Mouse (Mus musculus) liver, embryonic 14.5 days (tissue): ENCODE results near the gene Rcc1l. TPM values are rescaled to one million over a fixed set of nuclear protein-coding genes. Genes with fewer than 3 reads are reported as not detected.

Experiments used
- ATAC-seq: fragments of 200-750 bp; cut with Nextera tagmentation; 2 replicates; pipeline ENCODE4 v1.8.0; 2017; ENCODE audit warnings: moderate number of reproducible peaks, mild to moderate bottlenecking, moderate library complexity; ENCODE audit not compliant: insufficient read depth
- DNase-seq, 3 experiments: peaks; one replicate each; pipeline ENCODE4 v3.0.0-alpha.2; 2012 to 2013; ENCODE audit warnings: low read depth in 3 of 3, low spot score in 3 of 3
- H3K27ac ChIP-seq: fragments of 300-500 bp; sonication (generic); 2 replicates; pipeline ENCODE4 v1.5.1; 2014; ENCODE audit warnings: moderate library complexity, mild to moderate bottlenecking, control low read depth, inconsistent platforms
- H3K27me3 ChIP-seq: fragments of 300-500 bp; sonication (generic); 2 replicates; pipeline ENCODE4 v1.6.1; 2014; ENCODE audit warnings: mild to moderate bottlenecking, low read length, moderate library complexity; ENCODE audit not compliant: control insufficient read depth, insufficient read depth
- H3K36me3 ChIP-seq: fragments of 300-500 bp; sonication (generic); replicated peaks from 2 replicates; pipeline ENCODE4 v1.6.1; 2014; ENCODE audit warnings: low read depth; ENCODE audit not compliant: control insufficient read depth, insufficient read depth
- H3K4me1 ChIP-seq, 2 experiments: fragments of 200-500 bp in 1 of 2; fragments of 300-500 bp in 1 of 2; sonication (generic) in 1 of 2; replicated peaks; 2 replicates each; pipeline ENCODE4 v1.6.1; 2012 to 2014; ENCODE audit warnings: antibody characterized with exemption in 1 of 2, inconsistent platforms in 1 of 2, low read length in 1 of 2; ENCODE audit not compliant: control insufficient read depth in 2 of 2, insufficient read depth in 2 of 2
- H3K4me2 ChIP-seq: fragments of 300-500 bp; sonication (generic); 2 replicates; pipeline ENCODE4 v1.6.1; 2014; ENCODE audit warnings: low read depth, mild to moderate bottlenecking, control low read depth, moderate library complexity
- H3K4me3 ChIP-seq, 2 experiments: fragments of 200-500 bp in 1 of 2; fragments of 300-500 bp in 1 of 2; sonication (generic) in 1 of 2; 2 replicates each; pipeline ENCODE4 v1.5.1; 2012 to 2014; ENCODE audit warnings: low read depth in 2 of 2, low read length in 2 of 2, mild to moderate bottlenecking in 2 of 2, control low read depth in 1 of 2, inconsistent platforms in 1 of 2, moderate library complexity in 1 of 2; ENCODE audit not compliant: insufficient read depth in 1 of 2
- H3K9ac ChIP-seq: fragments of 300-500 bp; sonication (generic); replicated peaks from 2 replicates; pipeline ENCODE4 v1.6.1; 2014; ENCODE audit warnings: mild to moderate bottlenecking, control low read depth, moderate library complexity
- H3K9me3 ChIP-seq: fragments of 300-500 bp; sonication (generic); 2 replicates; pipeline ENCODE4 v1.6.1; 2016; ENCODE audit warnings: low read length, mixed read lengths; ENCODE audit not compliant: control insufficient read depth
- CTCF ChIP-seq: IDR thresholded peaks from 2 replicates; pipeline ENCODE4 v1.5.1; 2016; ENCODE audit warnings: antibody characterized with exemption, low read depth, control low read depth
- EP300 ChIP-seq: IDR thresholded peaks from 2 replicates; pipeline ENCODE4 v1.6.1; 2016; ENCODE audit warnings: antibody characterized with exemption, low read depth
- WGBS: fragments of 180-500 bp; shearing (Covaris S2); extraction: QIAGEN DNeasy Blood & Tissue Kit; methylation state at CpG from one replicate; pipeline ENCODE4 v1.1.7; 2014; ENCODE audit not compliant: insufficient replicate concordance; 5-methylcytosine and 5-hydroxymethylcytosine counted together
- polyA plus RNA-seq, 2 experiments: library from polyadenylated mRNA; depleted of rRNA in 1 of 2; stranded (reverse) in 1 of 2; unstranded in 1 of 2; fragments of >200 nt; fragmentation: Nextera tagmentation in 1 of 2; extraction: Ambion mirVana in 1 of 2; gene quantifications; 2 replicates each; pipeline versions ENCODE4 v1.2.1 to v1.2.3; 2012 to 2014

Rcc1l gene
- polyA plus RNA-seq, 2 experiments, result 8.4 to 11.2 TPM

- Histone ChIP-seq H3K9ac (no peak overlapping the region), H3K4me2 (no peak overlapping the region), H3K4me1 (no peaks in the 10 kb centered on the region), H3K27me3 (no peaks in the 10 kb centered on the region), H3K36me3 (peaks cover 3% of the 10 kb centered on the region), H3K4me3 (no peak overlapping the region), H3K9me3 (no peaks in the 10 kb centered on the region), H3K27ac (no peak overlapping the region)
- ATAC-seq (no peak), DNase-seq (no peak)
- 77% methylated on average over 5 of the region's 5 CpGs for WGBS
- TF ChIP-seq CTCF (no peak), EP300 (no peak)
Measured at GRCm38 (mm10) chr5:134164688-134165087, 11.9 kb downstream of the Rcc1l start.

GRCm38 (mm10) chr5:134155916-134156466 lies 20.6 kb downstream of the Rcc1l start:
- DNase-seq (no peak), ATAC-seq (no peak)
- H3K4me1 ChIP-seq, result no peaks in the 10 kb centered on the region
- H3K4me2 ChIP-seq, result no peak overlapping the region
- H3K27me3 ChIP-seq, result no peaks in the 10 kb centered on the region
- no peak overlapping the region for H3K27ac ChIP-seq
- TF ChIP-seq EP300, result no peak
- no peak for TF ChIP-seq CTCF
- WGBS, result 77% methylated on average over 7 of the region's 7 CpGs
- no peak overlapping the region for H3K9ac ChIP-seq
- H3K9me3 ChIP-seq, result no peaks in the 10 kb centered on the region
- peaks cover 3% of the 10 kb centered on the region for H3K36me3 ChIP-seq
- no peak overlapping the region for H3K4me3 ChIP-seq

GRCm38 (mm10) chr5:134151895-134152294 lies 24.7 kb downstream of the Rcc1l start:
- H3K9ac ChIP-seq, result no peak overlapping the region
- no peaks in the 10 kb centered on the region for H3K27me3 ChIP-seq
- no peak overlapping the region for H3K4me3 ChIP-seq
- ATAC-seq (no peak), DNase-seq (no peak)
- TF ChIP-seq EP300 (no peak), CTCF (no peak)
- 74% methylated on average over 11 of the region's 11 CpGs for WGBS
- H3K4me2 ChIP-seq, result no peak overlapping the region
- H3K9me3 ChIP-seq, result no peaks in the 10 kb centered on the region
- H3K27ac ChIP-seq, result no peak overlapping the region
- no peaks in the 10 kb centered on the region; the same call in 1 of the 2 replicates for H3K36me3 ChIP-seq
- no peaks in the 10 kb centered on the region for H3K4me1 ChIP-seq

GRCm38 (mm10) chr5:134148153-134148552 lies 28.4 kb downstream of the Rcc1l start:
- H3K27me3 ChIP-seq, result no peaks in the 10 kb centered on the region
- TF ChIP-seq CTCF, result no peak
- no peak for TF ChIP-seq EP300
- no peak for ATAC-seq
- DNase-seq, result no peak
- no peaks in the 10 kb centered on the region for H3K9me3 ChIP-seq
- no peaks in the 10 kb centered on the region; the same call in 1 of the 2 replicates for H3K36me3 ChIP-seq
- 74% methylated on average over 4 of the region's 4 CpGs for WGBS
- H3K4me2 ChIP-seq, result no peak overlapping the region
- H3K4me1 ChIP-seq, result no peaks in the 10 kb centered on the region
- no peak overlapping the region for H3K27ac ChIP-seq
- no peak overlapping the region for H3K4me3 ChIP-seq
- H3K9ac ChIP-seq, result no peak overlapping the region

GRCm38 (mm10) chr5:134147194-134147753 lies 29.3 kb downstream of the Rcc1l start:
- no peak for DNase-seq
- Histone ChIP-seq H3K4me1 (no peaks in the 10 kb centered on the region), H3K4me2 (no peak overlapping the region), H3K9me3 (no peaks in the 10 kb centered on the region), H3K27ac (no peak overlapping the region), H3K9ac (no peak overlapping the region), H3K36me3 (no peaks in the 10 kb centered on the region), H3K4me3 (no peak overlapping the region), H3K27me3 (no peaks in the 10 kb centered on the region)
- TF ChIP-seq EP300, result no peak
- 78% methylated on average over 10 of the region's 10 CpGs for WGBS
- ATAC-seq, result no peak
